Mouse (Mus musculus) liver, embryonic 15.5 days (tissue): Measurements from ENCODE around the gene Sec11a. TPM values are rescaled to one million over a fixed set of nuclear protein-coding genes. Genes with fewer than 3 reads are reported as not detected.

Experiments
- ATAC-seq: fragments of 200-750 bp; cut with Nextera tagmentation; 2 replicates; pipeline ENCODE4 v1.8.0; 2017; ENCODE audit warnings: moderate number of reproducible peaks, mild to moderate bottlenecking, moderate library complexity; ENCODE audit not compliant: insufficient read depth
- H3K27ac ChIP-seq: fragments of 300-500 bp; sonication (generic); replicated peaks from 2 replicates; pipeline ENCODE4 v1.5.1; 2015; ENCODE audit warnings: mild to moderate bottlenecking, inconsistent platforms
- H3K27me3 ChIP-seq: fragments of 300-500 bp; sonication (generic); 2 replicates; pipeline ENCODE4 v1.6.1; 2015; ENCODE audit warnings: mild to moderate bottlenecking, inconsistent platforms
- H3K36me3 ChIP-seq: fragments of 300-500 bp; sonication (generic); replicated peaks from 2 replicates; pipeline ENCODE4 v1.6.1; 2015; ENCODE audit warnings: moderate library complexity, mild to moderate bottlenecking, inconsistent platforms
- H3K4me1 ChIP-seq: fragments of 300-500 bp; sonication (generic); replicated peaks from 2 replicates; pipeline ENCODE4 v1.6.1; 2015; ENCODE audit warnings: inconsistent platforms
- H3K4me2 ChIP-seq: fragments of 300-500 bp; sonication (generic); 2 replicates; pipeline ENCODE4 v1.6.1; 2015; ENCODE audit warnings: moderate library complexity, mild to moderate bottlenecking, inconsistent platforms
- H3K4me3 ChIP-seq: fragments of 300-500 bp; sonication (generic); replicated peaks from 2 replicates; pipeline ENCODE4 v1.5.1; 2015; ENCODE audit warnings: mild to moderate bottlenecking, inconsistent platforms
- H3K9ac ChIP-seq: fragments of 300-500 bp; sonication (generic); 2 replicates; pipeline ENCODE4 v1.6.1; 2015; ENCODE audit warnings: moderate library complexity, mild to moderate bottlenecking, inconsistent platforms
- H3K9me3 ChIP-seq: fragments of 300-500 bp; sonication (generic); replicated peaks from 2 replicates; pipeline ENCODE4 v1.6.1; 2016; ENCODE audit warnings: inconsistent platforms
- polyA plus RNA-seq: library from polyadenylated mRNA; unstranded; fragments of >200 nt; fragmentation: Nextera tagmentation; extraction: Ambion mirVana; gene quantifications from 2 replicates; pipeline ENCODE4 v1.2.1, GENCODE M21; 2015

Sec11a gene
- polyA plus RNA-seq, 1 experiment from 2014 or later = 96.7 TPM

GRCm38 (mm10) chr7:80855316-80855715 lies 92.3 kb downstream of the Sec11a start:
- Histone ChIP-seq H3K36me3 (no peaks in the 10 kb centered on the region), H3K4me1 (peaks cover 6% of the 10 kb centered on the region), H3K27me3 (no peaks in the 10 kb centered on the region), H3K9me3 (no peaks in the 10 kb centered on the region), H3K27ac (no peak overlapping the region), H3K4me2 (no peak overlapping the region), H3K9ac (no peak overlapping the region), H3K4me3 (no peak overlapping the region)
- ATAC-seq = no peak

Other genes with a start within 250 kb of the Sec11a start
- gene Iqgap1, start 121.8 kb downstream of the Sec11a start, polyA plus RNA-seq = 14.4 and 15.5 TPM in 2 replicates
- 0.26 and 0.45 TPM in 2 replicates for gene Zscan2, start 86.9 kb downstream of the Sec11a start, polyA plus RNA-seq
- gene Wdr73, start 46.5 kb downstream of the Sec11a start, polyA plus RNA-seq = 13.2 and 13.7 TPM in 2 replicates
- gene Nmb, start 42.7 kb downstream of the Sec11a start, polyA plus RNA-seq = 0.93 and 1.3 TPM in 2 replicates
- gene Zfp592, start 45.9 kb upstream of the Sec11a start, polyA plus RNA-seq = 5.5 and 6.8 TPM in 2 replicates
- 0.20 and 0.23 TPM in 2 replicates for gene Alpk3, start 109.8 kb upstream of the Sec11a start, polyA plus RNA-seq
- 1.0 and 1.1 TPM in 2 replicates for gene Slc28a1, start 167.0 kb upstream of the Sec11a start, polyA plus RNA-seq